Mouse (Mus musculus) lung, postnatal 0 days (tissue): ENCODE results near the gene Amotl2.

Experiments
- CTCF ChIP-seq: IDR thresholded peaks from 2 replicates; pipeline ENCODE4 v1.5.1; 2016; ENCODE audit warnings: antibody characterized with exemption, mild to moderate bottlenecking
- EP300 ChIP-seq: IDR thresholded peaks from 2 replicates; pipeline ENCODE4 v1.6.1; 2016; ENCODE audit warnings: antibody characterized with exemption, mild to moderate bottlenecking, control low read depth

DNA sequence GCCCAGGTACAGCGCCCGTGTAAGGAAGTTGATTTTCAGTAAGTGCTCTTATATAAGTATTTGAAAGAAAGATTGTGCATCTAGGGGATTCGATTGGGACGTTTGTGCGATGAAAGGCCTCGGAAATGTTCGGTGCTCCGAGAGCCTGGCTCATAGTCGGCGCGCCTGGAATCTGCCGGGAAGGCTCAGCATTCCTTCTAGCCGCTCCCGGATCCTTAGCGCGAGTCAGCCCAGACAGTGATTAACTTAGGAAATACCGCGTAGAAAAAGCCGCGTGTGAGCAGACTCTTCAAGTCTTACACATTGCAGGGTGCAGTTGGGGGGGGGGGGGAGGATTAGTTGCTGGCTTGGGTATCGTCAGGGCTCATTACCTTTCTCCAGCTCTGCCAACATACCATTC is 2.2 kb downstream of the Amotl2 start:
- no peak for TF ChIP-seq CTCF
- no peak for TF ChIP-seq EP300
